Mouse (Mus musculus) kidney, postnatal 14 days (tissue): Measurements from ENCODE around the gene Ice1.

Experiments used
- DNase-seq: peaks from one replicate; pipeline ENCODE4 v3.0.0; 2022; ENCODE audit warnings: mixed read lengths

Ice1 gene

GRCm38 (mm10) chr13:70553456-70553855 is 84.0 kb downstream of the Ice1 start:
- DNase-seq, result no peak

GRCm38 (mm10) chr13:70547457-70547856 is 90.0 kb downstream of the Ice1 start:
- DNase-seq, result no peak

GRCm38 (mm10) chr13:70545261-70545660 is 92.2 kb downstream of the Ice1 start:
- DNase-seq, result peak; percentile 4

GRCm38 (mm10) chr13:70539842-70540241 is 97.6 kb downstream of the Ice1 start:
- DNase-seq, result no peak

GRCm38 (mm10) chr13:70533412-70533811 is 104.0 kb downstream of the Ice1 start:
- DNase-seq, result no peak

- DNase-seq, result no peak
Observed at GRCm38 (mm10) chr13:70532719-70533118, 104.7 kb downstream of the Ice1 start.

GRCm38 (mm10) chr13:70517651-70518050 is 119.8 kb downstream of the Ice1 start:
- no peak for DNase-seq

GRCm38 (mm10) chr13:70515004-70515403 is 122.4 kb downstream of the Ice1 start:
- DNase-seq, result no peak

- no peak for DNase-seq
Observed at GRCm38 (mm10) chr13:70510199-70510598, 127.2 kb downstream of the Ice1 start.

GRCm38 (mm10) chr13:70509375-70510016 is 127.9 kb downstream of the Ice1 start:
- no peak for DNase-seq

- no peak for DNase-seq
Observed at GRCm38 (mm10) chr13:70508708-70509374, 128.6 kb downstream of the Ice1 start.
